Mouse (Mus musculus): ENCODE results near the gene Ambra1.

DNA sequence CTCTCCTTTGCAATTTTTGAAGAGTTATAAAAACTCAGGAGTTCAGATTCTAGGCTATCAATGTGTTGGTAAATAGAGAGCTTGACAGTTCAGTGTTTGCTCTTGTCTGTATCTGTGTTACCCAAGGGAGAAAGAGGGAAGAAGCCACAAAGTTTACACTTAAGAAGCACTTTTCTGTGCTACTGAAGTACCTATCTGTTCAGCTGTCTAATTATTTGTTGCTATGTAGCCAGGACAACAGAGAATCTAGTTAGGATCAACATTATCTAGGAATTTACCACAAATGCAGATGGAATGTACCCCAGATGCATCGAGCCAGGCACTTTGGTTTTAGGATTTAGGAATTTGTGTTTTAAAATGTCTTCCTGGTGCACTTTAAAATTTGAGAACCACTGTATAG is 104.3 kb downstream of the Ambra1 start:
- TF ChIP-seq ZC3H11A (IDR thresholded peaks at IDR 0.05; ENCODE audit: borderline replicate concordance, low read depth, low read length) (no peak), HCFC1 (IDR thresholded peaks at IDR 0.05; ENCODE audit: borderline replicate concordance, insufficient read depth, low read length) (no peak)

All from ES-E14 (cell line).